Mouse (Mus musculus): ENCODE results near the gene Nxph1.

Gene Nxph1

DNA sequence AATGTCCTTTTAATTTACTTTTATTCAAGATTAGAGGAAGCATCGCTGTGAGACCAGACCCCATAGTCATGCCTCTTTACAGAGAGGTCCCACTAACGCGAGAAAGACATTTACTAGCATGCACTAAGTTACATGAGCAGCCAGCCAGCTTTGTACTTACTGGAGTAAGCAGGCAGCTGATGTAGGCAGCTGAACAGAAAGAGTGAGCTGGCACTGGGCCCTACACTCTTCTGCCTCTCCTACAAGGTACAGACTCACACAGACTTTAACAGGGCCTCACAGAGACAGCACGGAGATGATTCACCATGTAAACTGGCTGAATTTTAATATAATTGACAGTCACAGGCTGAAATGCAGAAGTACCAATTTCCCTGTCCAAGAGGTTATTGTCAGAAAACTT lies 11.6 kb downstream of the Nxph1 start:
- DNase-seq (ENCODE audit: extremely low read depth, low read depth) = no peak

DNA sequence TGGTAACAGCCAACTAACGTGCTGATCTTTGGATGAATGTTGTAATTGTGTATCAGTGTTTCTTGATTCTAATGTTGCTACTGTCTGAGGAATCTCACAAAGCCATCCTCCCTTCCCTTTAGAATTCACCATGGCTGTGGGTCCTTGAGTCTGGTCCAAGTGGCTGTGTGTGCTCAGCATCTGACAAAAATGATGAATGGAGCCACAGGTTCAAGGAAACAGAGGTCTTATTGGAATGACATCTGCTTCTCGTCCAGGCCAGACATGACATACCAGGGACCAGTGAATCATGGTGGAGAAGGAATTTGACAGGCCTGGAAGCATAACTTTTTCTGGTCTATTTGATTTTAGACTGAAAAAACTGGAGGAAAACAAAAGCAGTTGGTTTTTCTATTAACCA lies 22.3 kb downstream of the Nxph1 start:
- DNase-seq (ENCODE audit: extremely low read depth, low read depth) = no peak

GRCm38 (mm10) chr6:8979237-8979871 lies 31.1 kb downstream of the Nxph1 start:
- no peak for DNase-seq (ENCODE audit: extremely low read depth, low read depth)

DNA sequence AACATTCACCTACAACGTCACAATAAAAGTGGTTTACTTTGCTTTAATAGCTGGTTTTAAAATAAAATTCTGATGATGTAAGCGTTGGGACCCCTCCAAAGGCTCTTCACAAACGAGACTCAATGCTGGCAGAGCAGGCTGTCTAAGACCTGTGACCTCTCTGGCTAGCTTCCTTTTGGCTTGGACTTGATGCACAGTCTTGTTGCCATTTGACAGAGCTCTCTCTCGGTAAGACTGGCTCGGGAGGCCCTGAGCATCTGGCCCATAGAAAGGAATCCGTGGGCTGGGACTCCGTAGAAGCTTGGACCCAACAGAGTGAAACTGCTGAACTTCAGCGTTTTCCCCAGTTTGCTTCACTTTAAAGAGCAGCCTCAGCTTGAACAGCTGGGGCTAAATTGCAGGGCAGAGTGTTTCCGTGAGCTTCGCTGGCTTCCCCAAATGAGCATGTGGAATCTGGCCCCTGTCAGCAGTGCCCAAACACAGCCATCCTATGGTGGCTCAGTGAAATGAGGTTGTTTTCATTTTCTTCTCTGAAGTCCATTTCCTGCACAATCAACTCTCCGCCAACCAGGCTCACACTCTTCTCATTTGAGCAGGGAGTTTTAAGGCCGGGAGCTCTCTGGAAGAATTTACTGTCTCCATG lies 48.2 kb downstream of the Nxph1 start:
- no peak for DNase-seq (ENCODE audit: extremely low read depth, low read depth)

- no peak for DNase-seq (ENCODE audit: extremely low read depth, low read depth)
Measured at GRCm38 (mm10) chr6:8997326-8997725, 49.1 kb downstream of the Nxph1 start.

GRCm38 (mm10) chr6:9002686-9003085 lies 54.5 kb downstream of the Nxph1 start:
- DNase-seq (ENCODE audit: extremely low read depth, low read depth) = no peak

DNA sequence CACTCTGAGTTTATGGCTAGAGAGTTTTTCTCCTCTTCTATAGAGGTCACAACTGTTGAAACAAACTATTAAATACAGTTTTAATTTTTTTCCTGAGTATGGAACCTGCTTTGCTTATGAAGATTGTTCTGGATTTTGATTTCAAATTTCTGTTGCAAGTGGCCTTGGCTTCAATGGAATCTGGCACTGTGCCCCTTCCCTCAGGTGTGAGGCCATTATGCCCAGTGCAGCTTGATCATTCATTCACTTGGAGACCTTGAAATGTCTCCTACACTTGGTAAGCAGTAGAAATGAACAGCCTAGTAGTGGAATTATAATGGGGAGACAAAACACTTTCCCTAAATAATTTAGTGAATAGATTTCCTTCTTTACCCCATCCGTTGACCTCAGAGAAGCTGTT lies 78.4 kb downstream of the Nxph1 start:
- DNase-seq (ENCODE audit: extremely low read depth, low read depth) = no peak

GRCm38 (mm10) chr6:9027146-9027545 lies 78.9 kb downstream of the Nxph1 start:
- no peak for DNase-seq (ENCODE audit: extremely low read depth, low read depth)

- no peak for DNase-seq (ENCODE audit: extremely low read depth, low read depth)
Measured at GRCm38 (mm10) chr6:9028501-9028900, 80.3 kb downstream of the Nxph1 start.

DNA sequence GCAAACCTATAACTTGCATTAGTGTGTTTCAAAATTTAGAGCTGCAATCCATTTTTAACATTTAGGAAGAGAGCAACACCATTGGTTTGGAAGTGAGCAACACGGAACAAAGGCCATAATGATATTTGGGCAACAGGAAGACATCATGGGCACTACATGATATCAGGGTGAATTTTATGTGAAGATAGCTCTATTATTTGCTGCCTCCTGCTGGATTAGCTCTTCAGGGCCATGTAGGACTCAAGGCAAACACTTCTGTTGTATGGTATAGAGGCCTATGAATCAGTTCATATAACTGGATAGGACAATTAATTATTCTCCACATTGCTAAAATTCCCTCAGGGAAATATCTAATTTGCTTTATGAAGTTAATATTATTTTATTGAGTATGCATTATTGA lies 91.1 kb downstream of the Nxph1 start:
- no peak for DNase-seq (ENCODE audit: extremely low read depth, low read depth)

DNA sequence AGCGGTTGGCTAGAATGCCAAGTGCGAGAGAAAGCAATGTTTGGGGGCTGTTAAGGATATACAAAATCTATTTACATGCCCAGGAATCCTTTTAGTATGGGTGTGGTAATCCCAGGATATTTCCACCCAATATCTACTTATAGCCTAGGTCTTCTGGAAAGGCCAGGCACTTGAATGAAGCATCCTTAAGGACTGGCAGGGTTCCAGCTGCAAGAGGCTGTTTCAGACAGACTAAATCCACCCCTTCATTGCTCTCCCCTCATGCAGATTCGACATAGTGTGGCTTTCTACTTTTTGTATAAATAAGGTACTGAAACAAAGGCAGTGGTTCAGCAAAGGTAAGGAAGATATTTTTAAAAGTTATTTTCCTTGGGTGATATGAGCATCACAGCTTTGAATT lies 92.8 kb downstream of the Nxph1 start:
- no peak for DNase-seq (ENCODE audit: extremely low read depth, low read depth)

- no peak for DNase-seq (ENCODE audit: extremely low read depth, low read depth)
Measured at GRCm38 (mm10) chr6:9042391-9042790, 94.2 kb downstream of the Nxph1 start.

DNA sequence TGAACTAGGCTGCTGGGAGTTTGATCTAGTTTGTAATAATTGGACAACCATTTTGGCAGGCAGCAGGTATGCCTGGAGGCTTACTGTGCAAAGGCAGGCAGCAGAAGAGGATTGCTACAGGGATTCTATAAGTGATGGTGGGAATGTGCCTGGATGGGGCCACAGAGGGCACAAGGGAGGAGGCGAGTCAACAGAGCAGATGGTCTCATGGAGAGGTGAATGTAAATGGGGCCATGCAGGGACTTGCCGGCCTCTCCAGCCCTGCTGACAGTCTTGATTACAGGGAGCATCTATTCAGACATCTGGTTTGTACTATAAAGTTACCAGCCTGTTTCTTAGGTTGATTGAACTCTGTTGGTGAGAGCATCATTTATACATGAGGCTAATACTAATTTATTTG lies 98.6 kb downstream of the Nxph1 start:
- no peak for DNase-seq (ENCODE audit: extremely low read depth, low read depth)

DNA sequence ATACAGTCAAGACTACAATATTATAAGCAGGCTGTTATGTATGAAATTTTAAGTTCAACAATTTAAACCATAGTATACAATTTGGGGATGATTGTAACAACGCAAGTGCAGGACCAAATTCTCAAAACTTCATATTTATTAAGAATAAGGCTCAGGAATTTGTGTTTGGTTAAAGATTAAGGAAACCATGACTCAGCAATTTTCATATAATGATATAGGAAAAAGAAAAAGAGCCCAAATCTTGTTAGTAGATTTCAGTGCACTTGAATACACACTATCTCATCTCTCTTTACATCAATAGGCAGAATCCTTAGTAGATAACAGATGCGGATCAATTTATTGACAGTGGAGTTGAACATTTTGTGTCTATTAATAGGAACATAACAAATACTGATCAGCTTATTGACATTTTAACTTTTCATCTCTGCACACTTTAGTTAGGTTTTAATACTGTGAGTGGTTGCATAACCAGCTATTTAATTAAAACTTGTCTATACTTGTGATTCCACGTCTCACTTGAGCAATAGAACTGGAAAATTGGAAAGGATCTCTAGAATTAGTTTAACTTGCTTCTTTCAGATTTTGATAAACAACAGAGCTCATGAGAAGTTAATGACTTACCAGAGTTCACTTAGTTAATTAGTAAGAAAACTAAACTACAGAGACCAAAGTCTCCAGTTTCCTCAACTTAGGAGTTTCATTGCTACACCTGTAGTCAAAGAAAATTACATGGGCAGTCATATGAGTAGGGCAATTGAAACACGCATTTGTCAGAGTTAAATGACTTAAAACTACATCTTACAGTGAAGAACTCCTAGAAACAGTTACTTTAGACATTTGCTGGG lies 113.3 kb downstream of the Nxph1 start:
- no peak for DNase-seq (ENCODE audit: extremely low read depth, low read depth)

DNA sequence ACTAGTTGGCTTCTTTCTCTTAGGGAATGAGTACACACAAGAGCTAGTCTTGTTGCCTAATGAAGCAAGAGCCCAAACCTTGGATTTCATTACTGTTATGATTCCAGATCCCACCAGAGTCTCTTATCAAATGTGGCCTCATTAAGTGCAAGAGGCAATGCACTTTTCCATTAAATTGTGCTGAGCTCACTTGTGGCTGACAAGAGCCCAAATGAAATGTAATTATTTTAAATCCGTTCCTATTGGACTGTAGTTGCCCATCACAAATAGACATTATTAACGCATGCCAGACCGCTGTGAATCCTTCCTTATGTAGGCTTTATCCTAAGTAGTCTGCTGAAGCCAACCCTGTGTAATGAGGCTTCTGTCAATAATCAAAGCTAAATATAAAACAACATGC lies 118.2 kb downstream of the Nxph1 start:
- DNase-seq (ENCODE audit: extremely low read depth, low read depth) = no peak

DNA sequence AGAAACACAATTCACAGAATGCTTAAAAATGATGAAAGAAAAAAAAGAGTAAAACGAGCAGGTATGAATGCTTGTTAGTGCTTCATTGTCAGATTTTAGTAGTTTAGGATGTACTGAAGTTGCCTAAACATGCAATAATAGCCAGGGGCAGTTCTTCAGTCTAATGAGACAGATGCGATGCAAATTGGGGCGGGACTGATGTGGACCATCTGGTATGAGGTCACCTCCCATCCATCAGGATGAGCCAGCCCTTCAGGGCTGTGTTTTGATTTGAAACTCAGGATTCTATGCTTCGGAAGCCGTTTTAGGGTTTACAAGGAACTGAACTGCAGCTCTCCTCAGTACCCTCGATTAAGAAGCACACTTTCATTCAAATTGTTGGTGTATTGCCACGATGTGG lies 121.7 kb downstream of the Nxph1 start:
- no peak for DNase-seq (ENCODE audit: extremely low read depth, low read depth)

DNA sequence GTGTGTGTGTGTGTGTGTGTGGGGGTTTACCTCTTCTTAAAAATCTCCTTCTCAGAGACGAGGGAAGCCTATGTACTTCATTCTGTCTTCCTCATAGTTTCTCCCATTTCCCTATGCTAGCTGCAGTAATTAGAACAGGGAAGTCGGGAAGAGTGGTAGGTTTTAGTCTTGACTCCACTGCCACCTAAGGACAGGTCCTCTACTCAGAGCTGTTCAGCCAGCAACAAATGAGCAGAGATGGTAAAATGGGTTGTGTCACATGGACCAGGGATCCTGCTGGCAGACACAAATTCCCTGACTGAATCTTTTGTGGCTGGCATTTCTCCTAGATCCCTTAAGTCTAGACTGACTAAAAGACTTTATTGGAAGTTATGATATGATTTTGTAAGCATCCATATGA lies 128.2 kb downstream of the Nxph1 start:
- no peak for DNase-seq (ENCODE audit: extremely low read depth, low read depth)

DNA sequence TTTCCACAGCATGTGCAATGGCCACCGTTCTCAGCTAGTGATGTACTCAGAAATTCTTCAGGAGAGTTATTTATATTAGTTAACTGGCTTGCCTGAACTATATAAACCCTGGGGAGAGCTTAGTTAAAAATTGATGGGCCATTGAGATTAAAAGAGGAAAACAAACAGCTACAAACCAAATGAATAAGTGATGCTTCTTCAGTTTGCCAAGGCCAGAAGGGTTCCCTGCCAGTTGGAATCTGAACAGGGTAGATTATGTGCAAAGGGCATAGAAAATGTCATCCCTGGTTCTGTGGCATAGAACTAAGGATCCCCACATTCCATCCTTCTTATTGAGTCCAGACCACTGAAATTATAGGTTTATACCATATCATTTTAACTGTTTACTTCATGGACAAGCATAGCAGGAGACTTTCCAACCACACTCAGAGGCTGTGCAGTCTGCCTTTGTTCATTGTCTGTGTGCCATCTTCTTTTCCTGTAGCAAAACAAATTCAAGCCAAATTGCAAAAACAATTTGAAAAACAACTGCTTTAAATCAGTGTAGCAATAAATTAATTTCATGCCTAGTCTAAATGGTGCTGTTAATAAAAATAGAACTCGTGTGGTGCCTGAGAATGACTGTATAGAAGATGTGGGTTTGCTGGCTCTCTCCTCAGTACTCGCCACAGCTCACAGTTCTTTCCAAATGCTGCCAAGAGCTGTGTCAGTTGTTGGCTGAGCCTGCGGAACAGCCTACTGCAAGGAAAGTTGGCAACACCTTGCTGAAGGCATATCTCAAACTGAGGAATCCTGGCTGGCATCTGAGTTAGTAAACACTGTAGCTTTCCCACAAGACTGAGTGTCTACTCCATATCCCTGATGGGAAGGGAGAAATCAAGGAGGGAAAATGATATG lies 129.8 kb downstream of the Nxph1 start:
- DNase-seq (ENCODE audit: extremely low read depth, low read depth) = no peak

- no peak for DNase-seq (ENCODE audit: extremely low read depth, low read depth)
Measured at GRCm38 (mm10) chr6:9083851-9084250, 135.6 kb downstream of the Nxph1 start.

GRCm38 (mm10) chr6:9097345-9097744 lies 149.1 kb downstream of the Nxph1 start:
- DNase-seq (ENCODE audit: extremely low read depth, low read depth) = no peak

DNA sequence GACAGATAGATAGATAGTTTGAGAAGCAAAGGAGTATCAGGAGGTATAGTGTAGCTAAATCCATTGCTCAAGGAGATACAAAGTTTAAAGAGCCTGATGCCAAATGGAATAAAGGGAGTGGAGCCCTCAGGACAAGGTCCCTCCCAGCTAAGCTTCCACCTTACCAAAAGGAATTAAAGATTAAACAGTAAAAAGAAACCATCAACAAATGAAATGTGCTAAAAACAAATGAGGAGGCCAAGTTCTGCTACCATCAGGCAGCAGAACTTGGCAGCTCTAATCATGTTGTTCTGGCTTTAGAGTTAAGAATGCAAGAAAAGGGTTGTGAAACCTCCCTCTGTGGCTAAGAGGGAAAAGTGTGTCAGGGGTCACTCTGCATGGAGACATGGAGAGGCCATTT lies 159.1 kb downstream of the Nxph1 start:
- no peak for DNase-seq (ENCODE audit: extremely low read depth, low read depth)

DNA sequence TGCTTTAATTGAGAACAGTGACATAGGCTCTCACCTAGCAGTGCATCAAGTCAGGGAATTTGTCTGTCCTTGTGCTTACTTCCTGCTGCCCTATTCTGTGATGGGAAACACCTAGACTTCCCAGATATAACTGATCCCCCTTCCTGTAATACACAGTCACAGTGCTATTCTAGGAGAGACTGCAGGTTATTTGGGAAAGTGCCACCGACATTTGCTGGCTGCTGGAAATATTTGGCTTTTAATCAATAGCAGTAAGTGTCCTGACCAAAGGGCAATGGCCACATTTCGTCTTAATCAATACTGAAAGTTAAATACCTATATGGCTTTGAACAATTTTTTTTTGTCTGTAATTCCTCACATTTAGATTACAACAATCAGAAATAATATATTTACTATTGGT lies 170.9 kb downstream of the Nxph1 start:
- DNase-seq (ENCODE audit: extremely low read depth, low read depth) = no peak

Measured in MEL-GATA-1-ER (cell line).